Mouse (Mus musculus) T-helper 2 cell (primary cell): Measurements from ENCODE around the gene Stra6l.

Source experiments
- in situ Hi-C: fragments of 300-600 bp; cut with MboI, MseI; formaldehyde crosslinking; loops from one replicate; pipeline ENCODE4 v1.15.1; 2025; ENCODE audit warnings: high pct_unique_total_duplicates

The Stra6l gene

GRCm38 (mm10) chr4:45911256-45911655 is 62.8 kb downstream of the Stra6l start:
- in situ Hi-C loops: no loop called here

DNA sequence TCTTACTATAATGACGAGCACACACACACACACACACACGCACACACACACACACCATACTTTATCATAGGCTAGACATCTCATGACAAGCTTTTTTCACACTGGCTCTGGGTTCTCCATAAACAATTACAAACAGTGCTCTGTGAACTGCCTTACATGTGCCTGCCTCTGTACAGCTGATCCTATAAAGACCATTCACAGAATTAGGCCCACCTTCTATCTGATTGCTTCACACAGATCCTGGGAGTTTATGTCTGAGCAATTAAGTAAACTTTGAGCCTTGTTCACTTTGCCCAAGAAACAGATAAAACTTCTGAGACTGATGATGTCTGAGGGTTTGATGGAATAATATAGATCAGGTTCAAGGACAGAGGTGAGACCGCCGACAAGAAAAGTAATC is 63.4 kb downstream of the Stra6l start:
- in situ Hi-C loops: no loop called here

DNA sequence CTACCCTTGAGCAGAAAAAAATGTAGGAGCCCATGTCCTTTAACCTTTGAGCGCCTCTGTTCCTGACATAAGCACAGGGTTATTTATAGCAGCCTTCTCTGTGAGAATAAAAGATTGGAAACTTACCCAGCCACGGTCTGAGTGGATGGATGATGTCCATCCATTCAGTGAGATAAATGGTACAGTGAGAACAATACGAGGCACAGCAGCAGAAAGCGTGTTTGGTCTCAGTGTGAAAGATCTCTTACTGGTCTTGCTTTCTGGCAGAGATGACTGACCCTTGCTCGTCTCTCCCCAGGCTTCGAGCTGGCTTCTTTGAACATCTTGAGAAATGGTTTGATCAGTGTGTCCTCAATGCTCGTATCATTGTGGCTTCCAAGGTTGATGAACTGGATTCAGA is 68.6 kb downstream of the Stra6l start:
- in situ Hi-C loops: no loop called here

DNA sequence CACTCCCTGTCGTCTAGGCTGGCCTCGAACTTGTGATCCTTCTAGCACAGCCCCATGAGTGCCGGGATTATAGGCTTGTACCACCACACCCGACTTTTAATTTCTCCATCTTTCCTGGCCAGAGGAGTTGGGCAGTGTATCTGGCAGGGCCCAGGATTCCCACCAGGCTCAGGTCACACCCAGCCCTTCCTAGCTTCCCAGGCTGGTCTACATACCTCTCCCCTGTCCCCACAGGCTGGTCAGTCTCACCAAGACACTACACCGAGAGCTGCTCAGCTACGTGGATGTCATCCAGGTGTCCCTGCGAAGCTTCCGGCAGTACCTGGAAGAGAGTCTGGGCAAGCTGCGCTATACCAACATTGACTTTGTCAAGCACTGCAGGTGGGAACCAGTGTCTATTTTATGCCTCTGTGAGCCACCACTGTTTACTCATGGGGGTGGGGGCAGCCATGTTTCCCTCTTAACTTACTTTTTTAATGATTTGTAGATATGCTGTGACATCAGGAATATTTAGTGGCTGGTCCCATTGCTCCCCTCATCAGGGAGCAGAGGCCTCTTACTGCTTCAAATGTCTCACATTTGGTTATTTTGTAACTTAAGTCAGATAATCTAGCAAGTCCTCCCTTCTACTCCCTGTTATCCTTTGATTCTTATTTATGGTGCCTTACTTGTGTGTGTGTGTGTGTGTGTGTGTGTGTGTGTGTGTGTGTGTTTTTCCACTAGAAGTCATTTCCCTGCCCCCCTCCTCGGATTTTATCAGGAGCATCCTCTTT is 73.4 kb downstream of the Stra6l start:
- in situ Hi-C loops: no loop called here

- in situ Hi-C loops: no loop called here
These were observed 75.5 kb downstream of the Stra6l start for GRCm38 (mm10) chr4:45924011-45924410.

- in situ Hi-C loops: no loop called here
These were observed 80.1 kb downstream of the Stra6l start for GRCm38 (mm10) chr4:45928561-45928960.
